Mouse (Mus musculus) kidney, embryonic 15.5 days (tissue): ENCODE results near the gene Gm13694. TPM values are rescaled to one million over a fixed set of nuclear protein-coding genes. Genes with fewer than 3 reads are reported as not detected.
"Not testable (repeated sequence)": the region's sequence is repeated elsewhere in the genome, so short reads cannot be mapped to it uniquely, and the experiment has no call there.

Experiments
- ATAC-seq: fragments of 200-750 bp; cut with Nextera tagmentation; replicated peaks from 2 replicates; pipeline ENCODE4 v1.8.0; 2017; ENCODE audit warnings: moderate TSS enrichment; ENCODE audit not compliant: low FRiP score
- H3K27ac ChIP-seq: fragments of 300-500 bp; sonication (generic); 2 replicates; pipeline ENCODE4 v1.5.1; 2015; ENCODE audit warnings: mild to moderate bottlenecking, inconsistent platforms
- H3K27me3 ChIP-seq: fragments of 300-500 bp; sonication (generic); 2 replicates; pipeline ENCODE4 v1.6.1; 2015; ENCODE audit warnings: inconsistent platforms
- H3K36me3 ChIP-seq: fragments of 300-500 bp; sonication (generic); 2 replicates; pipeline ENCODE4 v1.6.1; 2015; ENCODE audit warnings: inconsistent platforms
- H3K4me1 ChIP-seq: fragments of 300-500 bp; sonication (generic); 2 replicates; pipeline ENCODE4 v1.6.1; 2015; ENCODE audit warnings: inconsistent platforms
- H3K4me2 ChIP-seq: fragments of 300-500 bp; sonication (generic); 2 replicates; pipeline ENCODE4 v1.6.1; 2015; ENCODE audit warnings: moderate library complexity, mild to moderate bottlenecking, inconsistent platforms
- H3K4me3 ChIP-seq: fragments of 300-500 bp; sonication (generic); replicated peaks from 2 replicates; pipeline ENCODE4 v1.5.1; 2015; ENCODE audit warnings: mild to moderate bottlenecking, inconsistent platforms
- H3K9ac ChIP-seq: fragments of 300-500 bp; sonication (generic); 2 replicates; pipeline ENCODE4 v1.6.1; 2015; ENCODE audit warnings: mild to moderate bottlenecking, inconsistent platforms
- H3K9me3 ChIP-seq: fragments of 300-500 bp; sonication (generic); replicated peaks from 2 replicates; pipeline ENCODE4 v1.6.1; 2016; ENCODE audit warnings: inconsistent platforms
- WGBS: fragments of 180-500 bp; shearing (Covaris S2); methylation state at CpG from one replicate; pipeline ENCODE4 v1.1.7; 2015; ENCODE audit warnings: mixed read lengths; 5-methylcytosine and 5-hydroxymethylcytosine counted together
- polyA plus RNA-seq: library from polyadenylated mRNA; unstranded; fragments of >200 nt; fragmentation: Nextera tagmentation; extraction: Ambion mirVana; gene quantifications from 2 replicates; pipeline ENCODE4 v1.2.1, GENCODE M21; 2015

Gm13694 gene
- polyA plus RNA-seq, 1 experiment from 2014 or later = not detected

- not testable (repeated sequence) for H3K4me2 ChIP-seq, H3K27me3 ChIP-seq, H3K4me3 ChIP-seq, H3K9ac ChIP-seq, H3K4me1 ChIP-seq, H3K36me3 ChIP-seq, H3K9me3 ChIP-seq, H3K27ac ChIP-seq, ATAC-seq
- 83% methylated on average over 2 of the region's 3 CpGs for WGBS
Observed at GRCm38 (mm10) chr2:83994526-83994925, 15.8 kb downstream of the Gm13694 start.

DNA sequence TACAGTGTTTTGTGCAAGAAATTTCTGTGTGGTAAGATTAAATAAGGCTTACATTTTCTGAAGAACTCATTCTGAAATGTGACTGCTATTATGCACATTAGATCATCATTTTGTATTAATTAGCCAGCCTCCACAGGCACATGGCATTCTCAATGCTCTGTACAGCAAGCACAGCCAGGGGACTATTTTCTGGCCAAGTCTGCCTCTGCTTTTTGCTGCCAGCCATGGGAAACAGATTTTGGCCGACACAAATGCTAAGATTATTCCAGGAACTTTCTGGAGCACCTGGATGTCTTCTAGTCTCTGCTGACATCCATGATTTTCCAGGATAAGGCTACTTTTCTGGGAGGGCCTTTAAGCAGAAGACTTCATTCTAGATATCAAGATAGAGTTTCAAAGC is 30.2 kb downstream of the Gm13694 start:
- Histone ChIP-seq H3K4me3 (no peak overlapping the region), H3K27me3 (no peaks in the 10 kb centered on the region), H3K27ac (no peak overlapping the region), H3K4me1 (no peaks in the 10 kb centered on the region), H3K9ac (no peak overlapping the region), H3K36me3 (no peaks in the 10 kb centered on the region), H3K9me3 (no peaks in the 10 kb centered on the region), H3K4me2 (no peak overlapping the region)
- ATAC-seq = no peak
- WGBS = 53% methylated on average over 1 of the region's 1 CpGs

DNA sequence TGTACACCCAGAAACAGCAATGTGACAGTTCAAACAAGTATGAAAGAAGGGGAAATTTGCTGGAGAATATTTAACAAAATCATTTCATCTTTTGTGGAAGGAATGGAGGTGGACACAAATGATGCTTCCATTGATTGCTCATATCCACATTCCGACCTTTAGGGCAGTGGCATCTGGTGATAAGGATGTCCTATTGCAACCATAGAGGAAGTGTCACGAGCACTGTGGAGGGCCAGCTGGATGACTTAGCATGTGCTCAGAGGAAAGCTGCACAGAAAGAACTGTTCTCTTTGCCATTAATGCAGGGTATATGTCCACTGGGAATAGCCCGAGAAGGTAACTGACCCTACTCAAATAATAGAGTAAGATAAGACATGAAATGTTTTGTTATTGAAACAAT is 31.1 kb downstream of the Gm13694 start:
- Histone ChIP-seq H3K9ac (no peak overlapping the region), H3K4me1 (no peaks in the 10 kb centered on the region), H3K27me3 (no peaks in the 10 kb centered on the region), H3K27ac (no peak overlapping the region), H3K4me2 (no peak overlapping the region), H3K4me3 (no peak overlapping the region), H3K9me3 (no peaks in the 10 kb centered on the region), H3K36me3 (no peaks in the 10 kb centered on the region)
- ATAC-seq = no peak
- WGBS = 52% methylated on average over 3 of the region's 3 CpGs

- Histone ChIP-seq H3K9ac (no peak overlapping the region), H3K4me2 (no peak overlapping the region), H3K4me1 (0 out of 2 replicates have a peak, but pooled peaks cover 6% of the 10 kb centered on the region), H3K4me3 (no peak overlapping the region), H3K9me3 (no peaks in the 10 kb centered on the region), H3K36me3 (no peaks in the 10 kb centered on the region), H3K27me3 (no peaks in the 10 kb centered on the region), H3K27ac (no peak overlapping the region)
- WGBS = 71% methylated on average over 6 of the region's 6 CpGs
- ATAC-seq = no peak
Observed at GRCm38 (mm10) chr2:84014572-84014971, 35.8 kb downstream of the Gm13694 start.

DNA sequence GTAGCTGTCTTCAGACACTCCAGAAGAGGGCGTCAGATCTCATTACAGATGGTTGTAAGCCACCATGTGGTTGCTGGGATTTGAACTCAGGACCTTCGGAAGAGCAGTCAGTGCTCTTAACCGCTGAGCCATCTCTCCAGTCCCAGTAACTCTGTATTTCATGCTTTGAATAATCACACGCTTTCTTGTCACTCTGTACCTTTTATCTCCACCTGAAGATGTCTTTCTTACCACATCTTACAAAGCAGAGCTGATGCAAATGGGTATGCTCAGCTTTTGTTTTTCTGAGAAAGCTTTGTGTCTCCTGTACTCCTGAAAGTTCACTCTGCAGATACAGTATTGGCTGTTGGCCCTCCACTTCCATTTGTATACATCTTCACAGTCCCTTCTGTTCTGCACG is 37.6 kb downstream of the Gm13694 start:
- H3K36me3 ChIP-seq, H3K27ac ChIP-seq, H3K9me3 ChIP-seq, H3K4me3 ChIP-seq, H3K4me1 ChIP-seq, ATAC-seq, H3K4me2 ChIP-seq, H3K27me3 ChIP-seq, H3K9ac ChIP-seq: not testable (repeated sequence)
- whole genome bisulfite sequencing = 78% methylated on average over 5 of the region's 5 CpGs

DNA sequence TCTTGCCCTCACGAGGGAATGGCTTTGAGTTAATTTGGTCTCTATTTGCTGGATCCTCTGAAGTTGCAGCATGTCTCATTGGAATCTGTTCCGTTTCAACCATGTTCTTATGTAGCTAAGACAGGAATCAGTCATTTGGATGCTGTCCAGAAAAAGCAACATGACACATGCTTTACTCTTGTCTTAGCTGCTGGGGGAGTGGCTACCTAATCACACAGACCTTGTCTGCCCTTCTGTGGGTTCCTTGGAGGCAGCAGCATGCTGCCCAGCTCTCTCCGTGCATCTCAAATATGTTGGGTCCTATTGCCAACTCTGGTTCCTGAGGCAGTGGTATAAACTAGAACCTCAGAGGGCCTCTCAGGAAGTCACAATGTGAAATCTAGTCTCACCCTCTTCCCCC is 39.6 kb downstream of the Gm13694 start:
- WGBS = 40% methylated on average over 3 of the region's 3 CpGs
- H3K9ac ChIP-seq = no peak overlapping the region
- H3K36me3 ChIP-seq = no peaks in the 10 kb centered on the region
- ATAC-seq = no peak
- no peaks in the 10 kb centered on the region for H3K9me3 ChIP-seq
- no peak overlapping the region for H3K4me2 ChIP-seq
- H3K4me1 ChIP-seq = 0 out of 2 replicates have a peak, but pooled peaks cover 6% of the 10 kb centered on the region
- no peaks in the 10 kb centered on the region for H3K27me3 ChIP-seq
- H3K4me3 ChIP-seq = no peak overlapping the region
- no peak overlapping the region; the same call in 1 of the 2 replicates for H3K27ac ChIP-seq

- H3K4me1 ChIP-seq = 0 out of 2 replicates have a peak, but pooled peaks cover 6% of the 10 kb centered on the region
- H3K9me3 ChIP-seq = no peaks in the 10 kb centered on the region
- no peak overlapping the region for H3K4me2 ChIP-seq
- WGBS = 63% methylated on average over 8 of the region's 8 CpGs
- no peaks in the 10 kb centered on the region for H3K27me3 ChIP-seq
- no peaks in the 10 kb centered on the region for H3K36me3 ChIP-seq
- no peak overlapping the region for H3K4me3 ChIP-seq
- no peak overlapping the region for H3K9ac ChIP-seq
- H3K27ac ChIP-seq = peak overlapping the region; percentile 60
- ATAC-seq = peak; percentile 60; the same call in 1 of the 2 replicates
Observed at GRCm38 (mm10) chr2:84019519-84020305, 41.0 kb downstream of the Gm13694 start.

DNA sequence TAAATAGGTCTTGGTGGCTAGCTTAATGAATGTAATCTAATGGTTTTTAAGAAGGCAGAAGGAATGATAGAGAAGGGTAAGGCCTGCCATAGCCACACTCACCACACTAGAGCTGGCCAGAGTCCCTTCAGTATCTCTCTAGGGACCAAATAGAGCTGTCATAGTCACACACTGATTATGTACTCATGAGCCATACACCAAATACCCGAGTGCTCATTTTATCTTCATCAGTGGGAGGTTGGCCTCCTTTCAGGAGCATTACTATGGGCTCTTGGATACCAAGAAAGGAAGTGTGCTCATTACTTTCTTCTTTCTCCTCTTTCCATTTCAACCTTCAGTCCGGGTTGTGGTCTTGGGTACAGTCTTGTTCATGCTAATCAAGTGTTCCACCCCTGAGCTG is 43.2 kb downstream of the Gm13694 start:
- no peak overlapping the region for H3K27ac ChIP-seq
- no peak for ATAC-seq
- no peaks in the 10 kb centered on the region for H3K36me3 ChIP-seq
- H3K27me3 ChIP-seq = no peaks in the 10 kb centered on the region
- 0 out of 2 replicates have a peak, but pooled peaks cover 6% of the 10 kb centered on the region for H3K4me1 ChIP-seq
- H3K9ac ChIP-seq = no peak overlapping the region
- H3K4me2 ChIP-seq = no peak overlapping the region
- no peak overlapping the region for H3K4me3 ChIP-seq
- H3K9me3 ChIP-seq = no peaks in the 10 kb centered on the region
- 79% methylated on average over 2 of the region's 2 CpGs for WGBS

DNA sequence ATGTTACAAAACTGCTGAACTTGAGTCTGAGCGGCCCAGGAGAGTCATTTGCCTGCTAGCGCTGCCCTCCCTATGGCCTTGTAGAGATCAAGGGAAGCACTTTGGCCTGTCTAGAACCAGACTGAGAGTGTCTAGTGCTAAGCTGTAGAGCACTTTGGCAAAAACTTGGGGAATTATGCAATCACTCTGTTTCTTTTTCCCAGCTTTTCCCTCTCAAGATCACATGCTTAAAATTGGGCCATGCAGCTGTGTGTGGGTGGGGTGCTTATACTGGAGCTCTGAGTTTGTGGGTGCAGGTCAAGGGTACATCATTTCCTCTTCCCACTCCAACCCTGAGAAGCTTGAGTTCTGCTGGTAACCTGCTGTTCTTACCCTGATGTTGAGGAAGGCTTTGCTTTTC is 44.2 kb downstream of the Gm13694 start:
- no peaks in the 10 kb centered on the region for H3K36me3 ChIP-seq
- no peak for ATAC-seq
- 81% methylated on average over 2 of the region's 2 CpGs for WGBS
- H3K4me3 ChIP-seq = no peak overlapping the region
- H3K9ac ChIP-seq = no peak overlapping the region
- no peak overlapping the region for H3K27ac ChIP-seq
- H3K27me3 ChIP-seq = no peaks in the 10 kb centered on the region
- 0 out of 2 replicates have a peak, but pooled peaks cover 6% of the 10 kb centered on the region for H3K4me1 ChIP-seq
- no peak overlapping the region for H3K4me2 ChIP-seq
- H3K9me3 ChIP-seq = no peaks in the 10 kb centered on the region

DNA sequence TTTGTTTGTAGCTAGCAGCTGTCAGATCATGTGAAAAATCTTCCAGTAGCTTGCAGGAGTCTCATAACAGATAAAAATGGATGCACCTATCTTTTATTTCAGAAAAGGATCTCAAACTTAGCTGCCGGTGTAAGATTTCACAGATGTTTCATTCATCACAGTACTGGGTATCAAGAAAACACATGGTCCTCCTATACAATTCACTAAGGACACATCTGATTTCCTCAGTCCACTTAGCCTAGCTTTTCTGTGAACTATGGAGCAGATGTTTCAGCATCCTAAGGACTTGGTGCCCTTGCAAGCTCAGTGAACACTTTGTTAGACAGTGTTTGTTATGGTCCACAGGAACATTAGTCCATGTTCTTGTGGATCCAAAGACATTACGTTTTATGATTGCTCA is 44.6 kb downstream of the Gm13694 start:
- 83% methylated on average over 2 of the region's 2 CpGs for WGBS
- H3K27me3 ChIP-seq = no peaks in the 10 kb centered on the region
- no peaks in the 10 kb centered on the region for H3K9me3 ChIP-seq
- H3K36me3 ChIP-seq = no peaks in the 10 kb centered on the region
- no peak overlapping the region for H3K4me3 ChIP-seq
- H3K4me1 ChIP-seq = 0 out of 2 replicates have a peak, but pooled peaks cover 2% of the 10 kb centered on the region
- H3K4me2 ChIP-seq = no peak overlapping the region
- no peak overlapping the region for H3K9ac ChIP-seq
- no peak overlapping the region for H3K27ac ChIP-seq
- ATAC-seq = no peak

DNA sequence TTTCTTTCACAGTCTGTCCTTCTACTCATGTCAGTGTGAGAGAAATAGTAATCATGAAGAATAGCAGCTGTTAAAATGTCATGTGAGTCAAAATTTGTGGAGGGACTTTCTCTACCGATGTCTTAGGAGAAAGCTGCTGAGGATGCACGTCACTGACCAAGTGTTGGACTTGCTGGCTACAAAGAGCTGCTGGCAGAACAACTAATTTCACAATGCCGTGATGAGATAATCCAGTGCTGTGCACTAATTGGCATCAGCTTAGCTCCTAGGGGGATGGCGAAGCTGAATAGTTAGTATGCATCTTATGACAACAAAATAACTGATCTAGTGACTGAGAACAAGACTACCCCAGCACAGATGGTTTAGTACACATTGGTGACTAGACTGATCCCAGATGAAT is 46.5 kb downstream of the Gm13694 start:
- Histone ChIP-seq H3K4me3 (no peak overlapping the region), H3K4me1 (no peaks in the 10 kb centered on the region), H3K36me3 (no peaks in the 10 kb centered on the region), H3K9me3 (no peaks in the 10 kb centered on the region), H3K27ac (no peak overlapping the region), H3K27me3 (no peaks in the 10 kb centered on the region), H3K9ac (no peak overlapping the region), H3K4me2 (no peak overlapping the region)
- WGBS = 53% methylated on average over 4 of the region's 4 CpGs
- no peak for ATAC-seq
